Mouse (Mus musculus) lung, adult 10 weeks (tissue): ENCODE data around the gene Lamb2. TPM values are rescaled to one million over a fixed set of nuclear protein-coding genes. Genes with fewer than 3 reads are reported as not detected.

Experiments
- polyA plus RNA-seq: library from polyadenylated mRNA; stranded (reverse); fragments of 350-450 nt; fragmentation: Illumina TruSeq; extraction: RNeasy Lipid Tissue Mini Kit (QIAGEN cat#74804); gene quantifications from one replicate; pipeline ENCODE4 v1.2.3, GENCODE M21; 2014; ENCODE audit warnings: low read depth, low replicate concordance; ENCODE audit not compliant: insufficient read depth

Lamb2 gene
- polyA plus RNA-seq, result 37.0 TPM

DNA sequence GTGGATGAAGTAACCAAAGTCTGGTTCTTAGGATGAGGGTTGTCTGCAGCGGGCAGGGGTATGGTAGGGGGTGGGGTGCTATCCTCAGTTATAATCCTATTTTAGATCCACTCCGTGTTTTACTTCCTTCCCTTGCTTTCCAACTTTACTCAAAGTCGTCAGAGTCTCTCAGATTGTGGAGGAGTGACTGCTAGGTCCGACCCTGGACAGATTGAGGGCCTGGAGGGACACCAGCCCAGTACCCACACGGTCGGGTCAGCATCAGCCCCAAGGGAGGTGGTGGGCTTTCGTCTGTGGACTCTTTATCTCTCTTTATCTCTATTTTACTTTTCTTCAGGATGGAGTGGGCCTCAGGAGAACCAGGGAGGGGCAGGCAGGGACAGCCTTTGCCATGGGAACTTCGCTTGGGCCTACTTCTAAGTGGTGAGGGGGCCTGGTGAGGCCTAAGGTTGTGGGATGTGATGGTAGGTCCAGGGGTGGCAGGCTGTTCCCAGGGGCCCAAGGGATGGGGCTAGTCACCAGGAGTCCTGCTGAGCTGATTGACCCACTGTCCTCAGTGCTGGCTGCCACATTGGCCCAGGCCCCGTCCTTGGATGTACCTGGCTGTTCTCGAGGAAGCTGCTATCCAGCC, at the start of gene Lamb2:
Lamb2 (plus strand) TSS at position 16 of the 631 bp plus-strand sequence.

DNA sequence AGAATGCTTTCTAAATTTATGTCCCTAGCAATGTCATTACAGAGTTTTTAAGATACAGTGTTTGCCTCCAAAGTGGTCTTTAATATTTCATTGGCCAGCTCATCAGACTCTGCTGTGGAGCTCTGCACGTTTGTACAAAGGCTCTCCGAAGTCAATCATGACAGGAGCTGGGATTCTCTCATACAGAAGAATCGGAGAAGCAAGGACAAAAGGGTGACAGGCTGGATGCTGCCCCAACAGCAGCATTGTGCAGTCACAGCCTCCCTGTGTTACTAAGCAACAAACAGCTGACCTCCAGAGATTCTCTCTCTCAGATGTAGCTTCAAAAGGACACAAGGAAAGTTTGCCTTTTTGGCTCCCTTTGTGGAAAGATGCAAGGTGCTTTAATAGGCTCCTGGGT, 43.4 kb upstream of the Lamb2 start, which contains the start of gene BC048562:
BC048562 (plus strand) TSS at position 301 of the 400 bp plus-strand sequence.

DNA sequence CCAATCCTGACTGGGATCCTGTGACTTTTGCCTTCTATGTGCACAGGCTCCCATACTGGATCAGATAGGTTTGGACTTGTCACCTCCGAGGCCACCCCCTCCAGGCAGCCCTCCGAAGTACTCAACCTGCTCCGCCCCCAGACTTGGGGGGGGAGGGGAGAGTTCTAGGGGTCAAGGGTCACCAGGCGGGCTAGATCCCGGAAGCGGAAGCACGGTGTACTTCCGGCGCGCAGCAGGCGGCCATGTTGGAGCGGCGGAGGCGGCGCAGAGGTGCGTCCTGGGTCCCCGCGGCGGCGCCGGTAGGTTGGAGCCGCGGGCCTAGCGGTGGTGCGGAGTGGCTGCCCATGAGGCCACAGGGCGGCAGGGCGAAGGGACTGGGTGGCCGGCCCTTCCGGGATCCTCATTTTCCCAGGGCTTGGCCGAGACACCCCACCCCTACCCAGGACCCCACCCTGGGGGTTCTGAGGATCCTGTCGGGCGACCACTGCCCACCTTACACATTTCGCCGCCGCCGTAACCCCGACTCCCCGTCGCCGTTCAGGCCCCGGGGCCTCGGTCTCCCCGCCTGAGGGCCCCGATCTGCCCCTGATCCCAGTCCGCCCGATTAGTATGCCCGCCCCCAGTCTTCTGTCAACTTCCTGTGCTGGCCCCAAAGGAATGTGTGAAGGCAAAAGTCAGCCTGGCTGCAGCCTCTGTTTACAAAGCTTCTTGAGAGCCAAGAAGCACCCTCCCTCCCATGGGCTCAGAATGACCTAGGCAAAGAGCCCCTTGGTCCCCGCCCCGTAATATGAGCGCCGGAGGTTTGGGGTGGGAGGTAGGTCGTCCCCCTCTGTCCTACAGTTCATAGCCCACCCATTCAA, 19.0 kb upstream of the Lamb2 start, which contains the start of gene Ccdc71:
Ccdc71 (plus strand) TSS at position 209 of the 860 bp plus-strand sequence.

DNA sequence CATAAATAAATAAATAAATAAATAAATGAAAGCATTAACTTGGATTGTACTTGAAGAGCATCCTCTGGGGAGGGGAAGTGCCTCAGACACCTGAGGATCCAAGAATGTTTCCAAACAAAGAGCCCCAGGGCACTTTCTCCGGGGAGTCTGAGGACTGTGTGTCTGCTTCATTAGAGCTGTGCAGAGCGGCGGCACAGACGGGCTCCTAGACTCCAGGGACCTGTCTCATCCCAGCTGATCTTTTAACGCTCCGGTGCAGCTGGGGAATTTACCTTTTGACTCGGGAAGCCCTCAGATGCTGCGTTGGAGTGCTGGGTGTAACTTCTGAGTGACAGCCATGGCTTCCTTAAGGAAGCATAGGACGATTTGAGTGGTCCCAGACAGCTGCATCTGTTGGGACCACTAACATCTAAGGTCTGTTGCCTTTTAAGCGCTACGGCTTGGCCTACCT, 18.3 kb upstream of the Lamb2 start, which contains the start of gene Klhdc8b:
Klhdc8b (minus strand) TSS at position 401 of the 451 bp plus-strand sequence.

DNA sequence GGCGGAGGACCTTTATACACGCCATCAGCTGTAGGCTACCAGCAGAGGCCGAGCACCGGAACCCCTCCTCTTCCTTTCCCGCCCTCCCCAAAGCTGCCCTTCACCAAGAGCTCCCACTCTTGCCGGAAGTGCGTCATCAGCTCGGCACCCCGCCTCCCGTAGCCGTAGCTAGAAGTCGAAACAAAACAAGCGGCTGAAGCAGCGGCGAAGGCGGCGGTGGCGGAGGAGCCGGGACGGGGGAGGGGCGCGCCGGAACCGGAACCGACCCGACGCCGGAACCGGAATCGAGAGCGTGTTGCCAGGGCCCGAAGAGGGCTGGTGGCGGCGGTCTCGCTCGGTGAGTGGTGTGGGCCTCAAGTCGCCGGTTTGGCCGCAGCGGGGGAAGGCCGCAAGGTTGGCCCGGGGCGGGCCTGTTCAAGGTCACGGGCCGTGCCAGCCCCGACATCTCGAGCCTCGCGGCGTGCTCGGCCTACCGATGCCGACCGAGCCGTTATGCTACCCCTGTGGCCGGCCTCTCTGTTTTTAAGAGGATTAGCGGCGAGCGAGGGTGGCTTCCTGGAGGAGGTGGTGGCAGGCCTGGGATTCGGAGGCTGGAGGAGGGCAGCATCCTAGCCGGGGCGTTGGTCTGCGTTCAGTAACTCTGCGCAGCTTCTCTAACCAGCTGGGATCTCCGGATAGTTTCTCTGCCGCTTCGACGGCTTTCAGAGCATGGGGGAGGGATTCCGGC, 11.2 kb downstream of the Lamb2 start, which contains the start of gene Usp19:
Usp19 (plus strand) TSS at position 44 of the 727 bp plus-strand sequence.

DNA sequence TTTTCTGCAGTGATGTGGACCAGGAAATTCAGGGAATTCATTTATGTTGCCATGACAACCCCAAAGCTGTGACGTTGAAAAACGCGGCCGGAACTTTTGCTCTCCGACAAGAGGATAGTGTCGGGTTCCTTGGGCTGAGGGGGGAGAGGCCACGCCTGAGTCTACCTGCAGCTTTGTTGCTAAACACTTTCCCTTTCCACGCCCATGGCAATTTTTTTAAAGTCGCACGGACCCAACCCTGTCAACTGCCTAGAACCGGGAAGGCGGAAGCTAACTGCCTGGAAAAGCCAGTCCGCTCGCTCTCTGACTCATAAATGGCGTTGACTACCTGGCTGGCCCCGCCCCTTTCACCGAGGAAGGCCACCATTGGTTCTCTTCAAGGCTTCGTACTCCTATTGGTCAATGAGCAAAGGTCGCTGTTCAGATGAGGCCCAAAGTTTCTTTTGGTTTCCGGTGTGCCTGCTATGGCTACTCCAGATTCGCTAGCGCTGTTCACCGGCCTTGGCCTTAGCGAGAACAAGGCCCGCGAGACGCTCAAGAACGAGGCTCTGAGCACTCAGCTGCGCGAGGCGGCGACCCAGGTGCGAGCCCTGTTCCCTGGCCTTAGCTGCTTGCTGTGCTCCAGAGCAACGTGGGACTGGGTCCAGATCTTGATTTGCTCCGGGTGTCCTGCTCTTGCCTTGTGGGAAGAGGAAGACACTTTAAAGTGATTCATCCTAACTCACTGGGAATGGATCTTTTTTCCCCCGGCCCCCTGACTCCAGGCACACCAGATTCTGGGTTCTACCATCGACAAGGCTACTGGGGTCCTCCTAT, 28.3 kb downstream of the Lamb2 start, which contains the start of gene Qars:
Qars (plus strand) TSS at position 88 of the 816 bp plus-strand sequence.

DNA sequence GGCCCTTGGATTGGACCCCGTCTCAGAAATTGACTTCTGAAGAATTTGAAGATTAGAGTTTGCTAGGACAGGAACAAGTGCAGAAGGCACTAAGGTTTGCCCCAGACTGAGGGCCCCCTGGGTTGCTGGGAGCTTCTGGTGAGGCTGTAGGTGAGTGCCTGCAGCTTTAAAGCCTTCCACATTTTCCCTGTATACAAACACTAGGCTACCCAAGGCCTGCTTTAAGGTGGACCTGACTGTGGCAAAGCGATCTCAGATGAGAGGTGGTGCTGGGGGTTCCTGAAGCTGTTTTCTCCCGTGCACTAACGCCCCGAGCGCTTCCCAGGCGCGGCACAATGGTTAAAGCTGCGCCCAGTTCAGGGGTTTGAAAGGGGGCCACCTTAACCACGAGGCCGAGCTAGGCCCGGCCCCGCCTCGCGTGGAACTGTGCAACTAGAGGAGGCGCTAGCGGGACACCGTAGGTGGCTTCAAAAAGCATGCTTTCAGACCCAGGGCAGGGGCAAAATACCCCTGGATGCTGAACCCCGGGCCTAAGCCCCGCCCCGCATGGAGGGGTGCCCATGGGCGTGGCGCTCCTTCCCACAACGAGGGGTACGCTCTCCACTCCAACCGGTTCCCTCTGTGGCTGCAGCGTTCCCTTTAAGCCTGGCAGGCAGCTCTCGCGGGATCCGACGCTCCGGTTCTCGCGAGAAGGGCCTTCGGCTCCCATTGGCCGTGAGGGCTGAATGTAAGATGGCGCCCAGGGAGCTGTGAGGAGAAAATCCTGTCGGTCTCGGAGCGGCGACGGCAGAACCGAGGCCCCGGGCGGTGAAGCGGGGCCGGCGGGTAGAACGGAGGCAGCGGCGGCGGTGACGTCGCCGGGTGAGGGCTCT, 37.1 kb downstream of the Lamb2 start, which contains the start of gene Qrich1:
Qrich1 (plus strand) TSS at position 427 of the 872 bp plus-strand sequence.

Other genes with a start within 250 kb of the Lamb2 start
- 48.3 TPM for gene Dag1, start 215.8 kb upstream of the Lamb2 start, polyA plus RNA-seq
- gene Nicn1, start 189.3 kb upstream of the Lamb2 start, polyA plus RNA-seq, result 14.1 TPM
- 5.4 TPM for gene Amt, start 182.9 kb upstream of the Lamb2 start, polyA plus RNA-seq
- gene Rhoa, start 173.6 kb upstream of the Lamb2 start, polyA plus RNA-seq, result 388 TPM
- 63.8 TPM for gene Tcta, start 173.6 kb upstream of the Lamb2 start, polyA plus RNA-seq
- 781 TPM for gene Gpx1, start 140.8 kb upstream of the Lamb2 start, polyA plus RNA-seq
- gene Usp4, start 131.9 kb upstream of the Lamb2 start, polyA plus RNA-seq, result 62.5 TPM
- gene 1700102P08Rik, start 86.9 kb upstream of the Lamb2 start, polyA plus RNA-seq, result 0.82 TPM
- not detected for gene Ccdc36, start 51.3 kb upstream of the Lamb2 start, polyA plus RNA-seq
- not detected for gene BC048562, start 43.3 kb upstream of the Lamb2 start, polyA plus RNA-seq
- 16.2 TPM for gene Ccdc71, start 19.2 kb upstream of the Lamb2 start, polyA plus RNA-seq
- gene Klhdc8b, start 18.2 kb upstream of the Lamb2 start, polyA plus RNA-seq, result 27.7 TPM
- gene Usp19, start 10.9 kb downstream of the Lamb2 start, polyA plus RNA-seq, result 38.6 TPM
- gene Qars, start 28.0 kb downstream of the Lamb2 start, polyA plus RNA-seq, result 46.7 TPM
- gene Qrich1, start 37.1 kb downstream of the Lamb2 start, polyA plus RNA-seq, result 27.9 TPM
- 53.0 TPM for gene Impdh2, start 80.5 kb downstream of the Lamb2 start, polyA plus RNA-seq
- gene Ndufaf3, start 87.7 kb downstream of the Lamb2 start, polyA plus RNA-seq, result 37.0 TPM
- gene Dalrd3, start 90.2 kb downstream of the Lamb2 start, polyA plus RNA-seq, result 52.3 TPM
- gene Wdr6, start 99.0 kb downstream of the Lamb2 start, polyA plus RNA-seq, result 23.5 TPM
- gene P4htm, start 117.9 kb downstream of the Lamb2 start, polyA plus RNA-seq, result 7.7 TPM
- gene Arih2, start 169.7 kb downstream of the Lamb2 start, polyA plus RNA-seq, result 14.2 TPM
- 33.7 TPM for gene Slc25a20, start 182.4 kb downstream of the Lamb2 start, polyA plus RNA-seq
- gene Prkar2a, start 209.6 kb downstream of the Lamb2 start, polyA plus RNA-seq, result 19.3 TPM